Mouse (Mus musculus) thymus, adult 18-20 months (tissue): ENCODE results near the gene Abca13.

ENCODE experiments used
- DNase-seq, 2 experiments: peaks; one replicate each; pipeline ENCODE4 v3.0.0; 2022; ENCODE audit warnings: mixed read lengths in 2 of 2

The Abca13 gene

GRCm38 (mm10) chr11:9536811-9537210, 345.1 kb downstream of the Abca13 start:
- DNase-seq = no peak

DNA sequence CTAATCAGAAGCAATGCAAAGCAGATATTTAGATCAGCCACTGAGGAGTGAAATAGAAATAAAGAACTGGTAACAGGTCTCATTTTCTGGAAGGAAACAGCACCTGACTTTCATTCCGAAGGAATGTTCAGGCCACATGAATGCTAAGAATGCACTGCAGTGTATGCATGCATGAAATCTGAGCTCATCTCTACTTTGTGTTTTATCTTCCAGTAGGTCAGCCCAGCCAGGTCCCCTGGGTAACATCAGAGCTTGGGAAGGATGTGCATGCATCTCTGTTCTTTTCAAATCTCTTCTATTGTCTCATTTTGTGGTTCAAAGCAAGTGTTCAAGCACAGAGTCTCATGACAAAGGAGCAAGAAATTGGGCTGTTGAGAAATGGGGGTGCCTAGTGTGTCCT, 346.6 kb downstream of the Abca13 start:
- no peak for DNase-seq

- no peak for DNase-seq
Observed at GRCm38 (mm10) chr11:9560026-9560425, 368.3 kb downstream of the Abca13 start.

- no peak for DNase-seq
Observed at GRCm38 (mm10) chr11:9568302-9568701, 376.6 kb downstream of the Abca13 start.

DNA sequence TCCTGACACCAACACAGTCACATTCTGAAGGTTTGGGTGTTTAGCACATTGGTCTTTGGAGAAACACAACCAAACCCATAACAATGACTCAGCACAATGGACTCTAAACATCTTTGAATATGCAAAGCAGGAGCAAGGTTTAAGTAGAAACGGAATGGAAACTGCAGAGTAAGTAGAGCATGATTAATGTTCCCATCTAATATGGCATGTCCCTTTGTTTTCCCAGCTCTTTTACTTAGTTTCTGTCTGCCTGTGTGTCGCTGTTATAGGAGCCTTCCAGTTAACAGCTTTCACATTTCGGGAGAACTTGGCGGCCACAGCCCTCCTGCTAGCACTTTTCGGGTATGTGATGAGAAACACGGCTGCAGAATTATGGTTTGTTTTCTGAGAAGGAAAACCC, 378.6 kb downstream of the Abca13 start:
- DNase-seq = no peak

DNA sequence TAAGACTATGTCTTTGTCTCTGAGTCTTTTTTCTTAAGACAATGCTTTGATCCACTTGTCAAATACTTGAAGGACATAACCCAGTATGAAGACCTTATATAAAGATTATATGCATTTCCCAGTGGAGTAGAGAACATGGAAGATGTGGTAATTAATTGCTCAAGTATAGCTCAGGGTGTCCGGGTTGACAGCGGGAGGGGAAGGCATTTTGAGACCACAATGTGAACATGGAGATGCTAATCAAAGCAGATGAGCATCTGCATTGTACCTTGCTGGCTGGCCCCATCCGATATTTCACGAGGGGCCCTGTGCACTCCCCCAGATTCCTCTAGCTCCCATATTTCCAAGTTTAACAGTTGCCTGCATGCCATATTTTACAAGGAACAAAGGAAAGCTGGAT, 383.2 kb downstream of the Abca13 start:
- DNase-seq = no peak

- no peak for DNase-seq
Observed at GRCm38 (mm10) chr11:9591757-9592316, 400.1 kb downstream of the Abca13 start.

DNA sequence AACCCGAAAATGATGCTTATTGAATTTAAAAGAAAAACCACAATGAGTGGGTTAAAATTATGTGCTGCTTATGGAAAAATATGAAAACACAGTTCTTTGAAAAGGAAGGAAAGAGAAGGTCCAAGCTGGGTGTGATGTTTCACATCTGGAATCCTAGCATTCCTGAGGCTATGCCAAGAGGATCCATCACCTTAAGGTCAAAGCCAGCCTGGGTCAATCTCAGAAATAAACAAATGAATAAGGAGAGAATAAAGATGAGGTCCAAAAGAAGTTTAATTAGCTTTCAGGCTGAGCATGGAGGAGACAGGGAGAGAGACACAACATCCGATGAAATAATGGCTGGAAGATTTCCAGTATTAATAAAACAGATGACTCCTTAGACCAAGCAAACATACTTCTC, 405.6 kb downstream of the Abca13 start:
- DNase-seq = no peak

DNA sequence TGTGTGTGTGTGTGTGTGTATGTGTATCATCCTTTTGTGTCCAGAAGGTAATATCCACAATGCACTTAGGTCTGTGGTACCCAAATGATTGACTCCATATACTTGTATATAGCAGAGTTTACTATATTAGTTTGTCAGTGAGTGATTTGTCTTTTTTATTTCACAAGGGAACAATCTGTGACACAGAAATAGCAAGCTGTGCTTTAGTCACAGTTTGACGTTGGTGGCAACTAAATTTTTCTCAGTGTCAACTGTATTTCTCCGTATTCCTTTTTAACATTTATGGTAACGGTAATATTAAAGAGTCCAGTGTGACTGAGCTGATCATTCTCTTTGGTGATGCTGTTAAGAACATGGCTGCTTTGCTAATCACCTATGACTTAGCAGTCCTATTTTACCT, 409.4 kb downstream of the Abca13 start:
- DNase-seq = no peak

DNA sequence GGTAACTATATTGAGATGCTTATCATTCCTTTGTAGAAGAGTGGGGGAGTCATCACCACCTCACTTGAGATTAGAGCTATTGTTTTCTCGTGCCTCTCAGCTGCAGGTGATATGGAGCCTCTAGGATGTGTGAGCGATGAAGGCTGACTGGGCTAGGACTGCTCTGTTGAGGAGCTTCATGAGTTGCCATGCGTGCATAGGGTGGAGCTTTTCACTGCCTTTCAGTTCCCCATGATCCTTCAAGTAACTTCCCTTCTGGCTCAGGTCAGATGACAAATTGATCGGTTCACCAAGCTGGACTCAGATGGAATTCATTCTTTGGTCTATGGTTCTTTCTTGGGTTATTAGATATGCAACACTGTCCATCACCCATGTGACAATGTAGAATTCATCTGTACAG, 410.4 kb downstream of the Abca13 start:
- no peak for DNase-seq

- DNase-seq = no peak
Observed at GRCm38 (mm10) chr11:9608249-9608648, 416.5 kb downstream of the Abca13 start.

- DNase-seq = no peak
Observed at GRCm38 (mm10) chr11:9609075-9609474, 417.3 kb downstream of the Abca13 start.

GRCm38 (mm10) chr11:9616133-9616532, 424.4 kb downstream of the Abca13 start:
- DNase-seq = no peak

DNA sequence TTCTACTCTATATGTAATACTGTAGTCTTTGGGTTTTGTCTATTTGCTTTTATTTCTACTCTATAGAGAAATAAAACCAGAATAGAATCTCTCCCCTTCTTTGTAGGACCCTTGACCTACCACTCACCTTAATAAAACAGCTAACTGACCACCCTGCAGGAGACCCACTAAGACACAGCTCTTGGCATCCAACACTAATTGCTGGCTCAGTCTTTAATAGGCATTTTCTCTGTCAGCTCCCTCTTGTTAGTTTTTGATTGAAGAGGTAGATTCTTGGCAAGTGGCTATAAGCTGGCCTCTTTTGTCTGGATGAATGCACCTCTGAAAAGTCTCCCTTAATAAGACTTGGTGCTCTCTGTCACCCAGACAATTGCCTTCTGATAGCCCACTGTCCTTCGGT, 424.9 kb downstream of the Abca13 start:
- DNase-seq = no peak

DNA sequence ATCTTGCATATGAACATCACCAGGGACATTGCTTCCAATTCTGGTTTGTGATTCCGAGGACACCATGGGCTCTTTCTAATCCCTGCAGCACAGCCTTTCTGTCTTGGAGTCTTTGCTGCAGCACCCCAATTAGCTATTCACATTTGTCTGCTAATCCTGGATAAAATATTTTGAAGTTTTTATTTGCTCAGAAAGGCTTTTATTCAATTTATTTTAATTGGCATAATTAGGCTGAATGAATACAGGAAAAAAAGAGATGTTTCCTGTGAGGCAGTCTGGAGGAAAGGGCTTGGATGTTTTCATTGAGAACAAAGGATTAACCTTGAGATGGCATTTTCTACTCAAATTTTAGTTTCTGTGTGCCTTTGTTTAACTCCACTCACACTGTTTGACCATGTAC, 428.2 kb downstream of the Abca13 start:
- no peak for DNase-seq

DNA sequence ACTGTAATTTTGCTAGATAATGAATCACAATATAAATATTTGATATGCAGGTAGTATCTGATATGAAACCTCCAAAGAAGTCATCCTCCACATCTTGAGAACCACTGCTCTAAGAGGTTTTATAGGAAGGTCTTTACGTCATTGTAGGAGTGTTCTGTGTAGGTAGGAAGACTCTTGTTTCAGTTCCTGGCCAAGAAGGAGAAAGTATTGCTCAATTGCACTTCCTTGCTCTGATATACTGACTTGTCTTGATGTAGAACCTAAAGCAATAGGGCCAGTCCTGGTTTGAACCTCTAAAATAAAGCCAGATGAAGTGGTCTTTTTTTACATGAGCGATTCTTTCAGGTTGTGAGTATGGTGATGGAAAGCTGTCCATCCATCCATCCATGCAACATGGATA, 431.1 kb downstream of the Abca13 start:
- DNase-seq = no peak

DNA sequence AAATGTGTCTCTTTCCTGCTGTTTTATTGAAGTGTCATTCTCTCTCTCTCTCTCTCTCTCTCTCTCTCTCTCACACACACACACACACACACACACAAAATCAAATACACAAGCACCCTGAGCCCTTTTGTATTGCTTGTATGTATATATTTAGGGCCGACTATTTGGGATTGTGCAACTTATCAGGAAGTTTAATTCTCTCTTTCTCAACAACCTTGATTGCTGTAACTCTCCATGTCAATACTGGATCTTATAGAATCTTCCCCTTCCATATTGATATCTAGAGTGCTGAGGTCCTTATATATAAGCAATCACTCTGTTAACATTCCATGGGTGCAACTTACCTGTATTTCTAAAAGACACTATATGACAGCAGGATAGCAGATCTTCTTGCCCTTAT, 433.0 kb downstream of the Abca13 start:
- DNase-seq = no peak

DNA sequence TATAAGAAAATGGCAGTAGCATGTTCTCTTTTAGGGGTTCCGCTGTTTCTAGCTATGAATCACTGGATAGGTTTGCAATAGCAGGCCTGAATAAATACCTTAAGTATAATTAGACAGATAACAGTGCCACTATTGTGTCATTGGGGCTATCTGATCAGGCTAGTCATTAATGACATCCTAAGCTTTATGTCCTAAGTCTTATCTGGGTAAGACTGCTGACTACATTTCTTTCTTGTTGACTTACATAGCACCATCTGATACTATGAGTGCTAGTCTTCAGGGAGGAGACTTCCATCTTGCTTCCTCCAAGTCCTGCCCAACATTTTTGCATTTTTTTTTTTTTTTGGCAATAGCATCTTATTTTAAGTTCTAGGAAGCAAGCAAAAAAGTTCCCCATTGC, 434.1 kb downstream of the Abca13 start:
- no peak for DNase-seq

- no peak for DNase-seq
Observed at GRCm38 (mm10) chr11:9647272-9647671, 455.5 kb downstream of the Abca13 start.

DNA sequence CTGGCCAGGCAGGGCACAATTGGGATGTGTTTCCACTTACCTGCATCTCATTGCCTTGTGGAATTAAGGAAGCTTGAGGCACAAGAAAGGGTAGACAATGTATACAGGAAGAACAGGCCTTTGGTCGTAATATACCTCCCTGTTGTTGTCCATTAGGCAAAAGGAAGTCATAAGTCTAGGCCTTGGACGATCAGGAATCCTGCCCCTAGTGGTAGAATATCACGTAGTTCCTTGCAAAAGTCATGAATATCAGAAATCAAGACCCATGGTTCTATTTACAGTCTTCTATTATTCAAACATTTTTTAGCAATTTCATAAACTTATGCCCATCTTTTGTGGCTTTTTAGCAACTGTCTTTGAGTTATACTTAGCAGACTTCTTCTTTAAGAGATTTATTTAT, 456.2 kb downstream of the Abca13 start:
- no peak for DNase-seq

GRCm38 (mm10) chr11:9666648-9667255, 475.0 kb downstream of the Abca13 start:
- DNase-seq = no peak

GRCm38 (mm10) chr11:9669430-9669829, 477.7 kb downstream of the Abca13 start:
- no peak for DNase-seq

- DNase-seq = no peak
Observed at GRCm38 (mm10) chr11:9684952-9685351, 493.2 kb downstream of the Abca13 start.

GRCm38 (mm10) chr11:9705190-9705589, 513.4 kb downstream of the Abca13 start:
- DNase-seq = no peak

DNA sequence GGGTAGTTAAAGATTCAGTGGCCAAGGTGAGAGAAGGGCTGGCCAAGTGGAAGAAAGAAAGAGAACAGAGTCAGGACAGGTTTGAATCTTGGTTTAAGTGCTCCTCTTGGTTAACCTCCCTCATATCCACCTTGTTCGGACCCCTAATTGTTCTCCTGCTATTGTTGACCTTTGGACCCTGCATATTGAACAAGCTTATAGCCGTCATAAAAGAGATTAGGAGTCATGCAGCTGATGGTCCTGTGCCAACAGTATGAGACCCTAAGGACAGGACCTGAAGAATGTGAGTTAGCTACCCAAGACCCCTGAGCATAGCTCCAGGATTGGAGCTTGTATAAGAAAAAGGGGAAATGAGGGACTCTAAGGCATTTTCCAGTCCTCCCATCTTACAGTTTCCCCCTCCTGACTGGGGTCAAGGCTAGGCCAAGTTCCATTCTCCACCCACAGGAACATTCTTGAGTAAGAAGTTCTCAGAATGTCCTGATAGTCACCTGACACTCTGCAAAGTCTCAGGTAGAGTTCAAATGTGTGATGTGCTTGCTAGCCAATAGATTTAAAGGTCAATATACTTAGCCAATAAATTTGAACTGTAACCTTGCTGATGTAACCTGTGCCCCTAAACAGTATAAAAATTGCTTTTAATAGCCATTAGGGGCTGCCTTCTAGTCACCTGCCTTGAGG, 536.2 kb downstream of the Abca13 start:
- no peak for DNase-seq
